Mouse (Mus musculus): ENCODE results near the gene Mcm3ap. TPM values are rescaled to one million over a fixed set of nuclear protein-coding genes. Genes with fewer than 3 reads are reported as not detected.

Gene Mcm3ap
- polyA plus RNA-seq (2015; fragmentation: Nextera tagmentation; extraction: Ambion mirVana), result 49.4 and 52.6 TPM in 2 replicates

DNA sequence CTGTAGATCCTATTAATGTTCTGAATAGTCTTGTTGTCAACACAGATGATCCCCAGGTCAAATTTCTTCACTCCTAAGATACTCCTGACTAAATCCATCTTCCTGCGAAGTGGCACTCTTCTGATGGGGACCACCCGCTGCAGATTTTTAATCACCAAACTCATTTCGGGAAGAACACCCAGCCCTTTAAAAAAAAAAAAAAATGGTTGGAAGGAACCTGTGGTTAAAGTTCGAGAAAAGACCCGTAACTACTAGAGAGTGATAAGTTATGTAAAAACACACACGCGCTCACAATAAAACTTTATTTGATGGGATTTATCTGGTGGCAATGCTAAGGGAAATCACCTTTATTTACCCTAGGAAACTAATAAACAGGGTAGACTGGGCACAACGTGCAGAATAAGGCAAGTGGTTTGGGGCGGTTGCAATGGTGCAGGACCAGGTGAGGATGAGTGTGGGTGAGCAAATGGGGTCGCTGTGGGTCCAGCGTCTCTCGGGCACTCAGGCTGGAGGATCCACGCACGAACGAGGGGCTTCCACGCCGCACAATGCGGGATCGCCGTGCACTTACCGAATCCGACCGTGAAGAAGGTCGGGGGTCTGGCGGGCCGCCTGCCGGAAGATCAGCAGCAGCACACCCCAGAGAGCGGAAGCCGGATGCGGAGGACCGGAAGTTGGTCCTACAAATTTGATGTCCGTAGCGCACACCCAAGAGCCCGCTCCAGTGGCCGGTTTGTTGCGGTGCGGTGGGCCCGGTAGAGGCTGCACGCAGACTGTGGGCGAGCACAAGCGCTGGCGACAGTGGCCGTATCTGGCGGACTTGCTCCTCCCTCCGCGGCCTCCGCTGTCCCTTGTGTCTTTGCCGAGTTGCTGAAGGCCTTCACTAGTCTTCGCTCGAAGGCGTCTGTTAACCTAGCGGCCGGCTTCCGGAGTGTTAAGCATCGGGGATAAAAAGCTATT, at the start of gene Mcm3ap, which contains the start of gene Ybey:
Gene Mcm3ap, plus strand, starts transcription at position 725 of the 960 bp plus-strand sequence.
Gene Ybey, minus strand, starts transcription at position 912 of the 960 bp plus-strand sequence.
- Histone ChIP-seq H3K27me3 (no peaks in the 10 kb centered on the region), H3K4me3 (replicated peaks) (peak within 1 kb of the TSS; percentile 87), H3K9ac (peak within 1 kb of the TSS; percentile 91), H3K4me1 (0 out of 2 replicates have a peak, but pooled peaks cover 13% of the 10 kb centered on the region), H3K9me3 (replicated peaks) (no peaks in the 10 kb centered on the region), H3K36me3 (peaks cover 27% of the 10 kb centered on the region), H3K27ac (replicated peaks) (peak within 1 kb of the TSS; percentile 83), H3K4me2 (replicated peaks) (peak within 1 kb of the TSS; percentile 49)
- ATAC-seq (ENCODE audit: insufficient number of reproducible peaks, low FRiP score, low TSS enrichment, low read depth), result peak; percentile 95
- WGBS, result 1% methylated on average over 55 of the region's 55 CpGs

DNA sequence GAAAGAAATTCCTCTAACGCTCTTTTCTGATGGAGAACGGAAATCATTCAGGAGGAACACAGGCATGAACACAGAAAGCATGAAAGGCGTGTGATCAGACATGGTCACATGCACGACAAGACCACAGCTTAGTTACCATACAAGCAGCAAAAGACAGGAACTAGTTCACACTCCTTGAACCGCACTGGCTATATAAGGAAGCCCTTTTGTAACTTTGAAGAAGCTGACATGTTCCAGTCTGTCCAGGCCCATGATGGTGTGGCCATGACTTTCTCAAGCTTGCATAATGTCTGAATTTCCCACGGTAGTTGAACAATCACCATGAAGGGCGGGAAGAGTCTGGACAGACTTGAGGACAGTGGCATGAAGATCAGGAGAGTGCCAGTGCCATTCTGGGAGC, 43.1 kb upstream of the Mcm3ap start:
- no peaks in the 10 kb centered on the region for H3K4me1 ChIP-seq
- no peak overlapping the region for H3K9ac ChIP-seq
- no peak overlapping the region for H3K4me3 ChIP-seq (replicated peaks)
- no peaks in the 10 kb centered on the region for H3K9me3 ChIP-seq (replicated peaks)
- ATAC-seq (ENCODE audit: insufficient number of reproducible peaks, low FRiP score, low TSS enrichment, low read depth), result no peak
- 95% methylated on average over 7 of the region's 7 CpGs for WGBS
- no peaks in the 10 kb centered on the region for H3K27me3 ChIP-seq
- peaks cover 96% of the 10 kb centered on the region for H3K36me3 ChIP-seq
- no peak overlapping the region for H3K4me2 ChIP-seq (replicated peaks)
- H3K27ac ChIP-seq (replicated peaks), result no peak overlapping the region

DNA sequence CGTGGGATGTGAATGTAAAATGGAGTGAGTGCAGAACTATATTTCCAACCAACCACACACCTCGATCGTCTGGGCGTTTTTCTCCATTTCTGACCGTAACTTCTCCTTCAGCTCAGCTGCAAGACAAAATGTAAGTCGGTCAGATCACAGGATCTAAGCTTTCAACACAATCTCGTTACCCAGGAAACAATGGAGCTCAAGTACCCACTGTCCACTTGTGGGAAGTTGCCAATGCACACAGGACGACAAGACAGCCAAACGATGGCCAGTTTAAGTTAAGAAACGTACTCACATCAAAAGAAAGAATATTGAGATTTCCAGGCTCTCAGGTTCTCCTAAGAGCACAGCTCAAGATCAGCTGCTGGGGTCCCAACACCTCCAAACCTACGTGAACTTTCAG, 34.8 kb upstream of the Mcm3ap start:
- H3K4me1 ChIP-seq, result no peaks in the 10 kb centered on the region
- H3K27me3 ChIP-seq, result no peaks in the 10 kb centered on the region
- 93% methylated on average over 11 of the region's 11 CpGs for WGBS

DNA sequence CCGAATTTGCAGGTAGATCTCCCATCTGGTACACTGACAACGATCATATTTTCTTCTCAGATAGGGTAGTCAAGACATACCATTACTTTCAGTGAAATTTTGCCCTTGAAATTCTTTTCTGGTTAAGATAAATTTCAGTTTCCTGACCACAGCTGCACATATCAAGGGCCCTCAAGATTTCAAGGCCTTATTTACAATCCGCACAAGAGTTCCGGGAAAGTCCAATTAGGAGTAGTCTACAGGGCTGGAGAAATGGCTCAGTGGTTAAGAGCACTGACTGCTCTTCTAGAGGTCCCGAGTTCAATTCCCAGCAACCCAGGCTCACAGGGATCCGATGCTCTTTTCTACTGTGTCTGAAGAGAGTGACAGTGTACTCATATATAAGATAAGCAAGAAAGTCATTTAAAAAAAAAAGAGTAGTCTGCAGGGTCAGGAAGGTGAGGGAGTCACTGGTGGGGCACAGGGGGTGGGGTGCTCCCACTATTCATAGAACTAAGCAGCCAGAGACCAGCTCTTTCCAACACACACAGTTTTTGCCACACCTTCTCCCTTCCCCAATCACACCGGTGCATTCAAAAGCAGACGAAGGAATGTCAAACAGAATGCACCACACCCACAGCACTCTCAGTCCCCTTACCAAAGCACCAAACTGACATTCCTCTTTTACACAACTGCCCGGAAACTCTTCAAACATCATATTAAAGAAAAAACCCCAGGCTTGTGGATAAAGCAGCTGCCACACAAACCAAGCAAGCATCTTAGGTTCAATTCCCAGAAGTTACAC, 29.4 kb upstream of the Mcm3ap start:
- H3K9ac ChIP-seq, result no peak overlapping the region
- peaks cover 51% of the 10 kb centered on the region for H3K36me3 ChIP-seq
- no peaks in the 10 kb centered on the region for H3K9me3 ChIP-seq (replicated peaks)
- H3K4me1 ChIP-seq, result peaks cover 17% of the 10 kb centered on the region
- WGBS, result 87% methylated on average over 9 of the region's 9 CpGs
- H3K4me2 ChIP-seq (replicated peaks), result no peak overlapping the region
- ATAC-seq (ENCODE audit: insufficient number of reproducible peaks, low FRiP score, low TSS enrichment, low read depth), result no peak
- H3K27ac ChIP-seq (replicated peaks), result no peak overlapping the region
- no peak overlapping the region for H3K4me3 ChIP-seq (replicated peaks)
- H3K27me3 ChIP-seq, result no peaks in the 10 kb centered on the region

More for the DNA sequence above, 34.8 kb upstream of the Mcm3ap start:
- H3K9ac ChIP-seq, result no peak overlapping the region
- no peak for ATAC-seq (ENCODE audit: insufficient number of reproducible peaks, low FRiP score, low TSS enrichment, low read depth)
- H3K9me3 ChIP-seq (replicated peaks), result no peaks in the 10 kb centered on the region
- no peak overlapping the region for H3K27ac ChIP-seq (replicated peaks)
- H3K4me3 ChIP-seq (replicated peaks), result no peak overlapping the region
- H3K4me2 ChIP-seq (replicated peaks), result no peak overlapping the region
- H3K36me3 ChIP-seq, result peaks cover 96% of the 10 kb centered on the region

DNA sequence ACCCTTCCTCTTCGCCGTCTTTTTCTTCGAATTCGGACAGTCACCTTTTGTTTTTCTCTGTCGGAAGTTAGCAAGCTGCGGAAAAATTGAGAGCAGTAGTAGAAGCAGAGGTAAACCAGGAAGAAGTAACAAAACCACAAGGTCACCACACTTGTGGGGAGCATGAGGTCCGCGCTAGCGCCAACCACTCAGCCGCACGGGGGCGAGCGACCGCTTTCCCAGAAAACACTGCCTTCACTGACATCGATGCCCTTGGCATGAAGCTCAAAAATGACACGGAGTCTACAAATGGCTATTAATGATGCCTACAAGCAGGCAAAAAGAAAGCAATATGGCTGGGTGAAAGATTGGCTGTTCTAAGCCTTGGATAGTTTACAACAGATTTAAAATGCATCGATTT, 28.4 kb upstream of the Mcm3ap start, which contains the start of gene AC141477.1:
Gene AC141477.1, minus strand, starts transcription at position 164 of the 400 bp plus-strand sequence.
- 0 out of 2 replicates have a peak within 1 kb of the TSS, but pooled peaks have one; percentile 73 for H3K9ac ChIP-seq
- no peaks in the 10 kb centered on the region for H3K9me3 ChIP-seq (replicated peaks)
- WGBS, result 95% methylated on average over 17 of the region's 17 CpGs
- H3K36me3 ChIP-seq, result peaks cover 41% of the 10 kb centered on the region
- peak within 1 kb of the TSS; percentile 82; the same call in 1 of the 2 replicates for H3K4me2 ChIP-seq (replicated peaks)
- no peak for ATAC-seq (ENCODE audit: insufficient number of reproducible peaks, low FRiP score, low TSS enrichment, low read depth)
- H3K27ac ChIP-seq (replicated peaks), result no peak within 1 kb of the TSS
- 0 out of 2 replicates have a peak within 1 kb of the TSS, but pooled peaks have one; percentile 79 for H3K4me3 ChIP-seq (replicated peaks)
- H3K27me3 ChIP-seq, result no peaks in the 10 kb centered on the region
- H3K4me1 ChIP-seq, result peaks cover 17% of the 10 kb centered on the region

DNA sequence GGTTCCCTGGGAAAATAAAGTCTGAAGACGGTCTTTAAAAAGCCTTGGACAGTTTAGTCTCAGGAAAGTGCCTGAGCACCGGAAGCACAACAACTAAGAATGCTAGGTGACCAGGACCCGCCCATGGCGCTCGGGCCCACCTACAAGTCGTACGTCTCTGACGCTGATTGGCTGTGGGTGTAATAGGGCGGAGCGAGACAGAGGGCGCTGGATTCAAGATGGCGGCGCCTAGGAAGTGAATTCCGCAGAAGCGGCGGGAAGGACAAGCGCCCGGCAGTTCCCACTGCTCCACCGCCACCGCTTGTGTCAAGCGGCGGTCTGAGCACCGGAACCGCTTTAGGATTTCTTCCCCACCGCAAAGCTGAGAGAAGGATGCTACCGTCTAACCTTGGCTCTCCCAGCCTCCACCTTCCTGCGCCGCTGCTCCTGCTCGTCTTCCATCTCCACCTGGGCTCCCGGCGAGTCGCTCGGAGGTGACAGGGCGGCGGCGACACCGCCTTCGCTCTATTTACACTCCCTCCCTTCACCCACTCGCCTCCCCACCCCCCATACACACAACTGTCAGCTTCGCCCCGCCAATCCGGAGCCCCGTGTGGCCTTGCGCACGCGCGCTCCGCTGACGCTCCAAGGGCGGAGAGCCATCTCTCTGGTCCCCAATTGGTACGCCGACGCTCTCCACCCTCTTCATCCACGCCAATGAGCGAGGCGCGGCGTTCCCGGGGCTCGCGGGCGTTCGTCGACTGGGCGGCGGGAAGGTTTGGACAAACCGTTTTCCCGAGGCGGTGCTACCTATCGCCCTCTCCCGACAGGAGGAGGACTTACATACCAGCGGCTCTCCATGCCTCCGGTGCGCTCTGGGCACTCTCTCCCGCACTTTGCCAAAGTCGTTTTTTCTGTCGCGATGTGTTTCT, 26.3 kb upstream of the Mcm3ap start, which contains the start of gene Pcnt:
Gene Pcnt, minus strand, starts transcription at position 609 of the 911 bp plus-strand sequence.
- H3K4me2 ChIP-seq (replicated peaks), result peak within 1 kb of the TSS; percentile 82
- H3K27ac ChIP-seq (replicated peaks), result peak within 1 kb of the TSS; percentile 97
- peak within 1 kb of the TSS; percentile 79 for H3K4me3 ChIP-seq (replicated peaks)
- H3K9ac ChIP-seq, result peak within 1 kb of the TSS; percentile 73
- H3K9me3 ChIP-seq (replicated peaks), result no peaks in the 10 kb centered on the region
- peak; percentile 99 for ATAC-seq (ENCODE audit: insufficient number of reproducible peaks, low FRiP score, low TSS enrichment, low read depth)
- H3K4me1 ChIP-seq, result peaks cover 17% of the 10 kb centered on the region
- H3K27me3 ChIP-seq, result no peaks in the 10 kb centered on the region
- H3K36me3 ChIP-seq, result peaks cover 20% of the 10 kb centered on the region
- under 1% methylated on average over 78 of the region's 78 CpGs for WGBS

DNA sequence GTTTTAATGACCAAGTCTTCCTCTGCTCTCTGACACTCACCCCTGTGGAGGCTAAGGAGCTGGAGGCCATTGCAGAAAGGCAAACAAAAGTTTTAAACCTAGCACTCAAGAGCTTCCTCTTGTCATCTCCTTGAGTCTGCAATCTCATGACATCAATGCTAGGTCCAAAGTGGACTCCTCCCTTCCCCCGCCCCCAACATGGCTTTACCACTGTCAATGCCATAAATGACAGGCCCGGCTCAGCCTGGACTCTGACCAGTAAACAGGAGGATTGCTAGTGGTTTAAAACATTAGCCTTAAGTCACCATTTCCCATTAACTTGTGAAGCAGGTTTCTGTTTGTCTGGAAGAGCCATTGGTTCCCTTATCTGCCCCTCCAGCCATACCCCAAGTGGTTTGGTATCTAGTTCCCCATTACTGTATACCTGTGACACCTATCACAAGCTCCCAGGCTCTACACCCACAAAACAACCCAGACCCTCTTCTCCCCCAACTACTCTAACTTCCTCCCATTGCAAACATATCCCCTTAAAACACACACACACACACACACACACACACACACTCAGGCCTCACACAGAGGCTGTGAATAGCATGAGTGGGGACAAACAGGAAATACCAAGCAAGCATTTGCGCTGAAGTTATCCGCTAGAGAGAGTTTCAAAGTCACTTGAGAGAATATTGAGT, 22.6 kb upstream of the Mcm3ap start:
- no peak overlapping the region for H3K4me3 ChIP-seq (replicated peaks)
- H3K4me1 ChIP-seq, result peaks cover 20% of the 10 kb centered on the region
- WGBS, result 72% methylated on average over 4 of the region's 4 CpGs
- no peak overlapping the region for H3K9ac ChIP-seq
- no peaks in the 10 kb centered on the region for H3K9me3 ChIP-seq (replicated peaks)
- no peaks in the 10 kb centered on the region for H3K36me3 ChIP-seq
- ATAC-seq (ENCODE audit: insufficient number of reproducible peaks, low FRiP score, low TSS enrichment, low read depth), result no peak
- no peak overlapping the region for H3K4me2 ChIP-seq (replicated peaks)
- no peaks in the 10 kb centered on the region for H3K27me3 ChIP-seq
- no peak overlapping the region for H3K27ac ChIP-seq (replicated peaks)

DNA sequence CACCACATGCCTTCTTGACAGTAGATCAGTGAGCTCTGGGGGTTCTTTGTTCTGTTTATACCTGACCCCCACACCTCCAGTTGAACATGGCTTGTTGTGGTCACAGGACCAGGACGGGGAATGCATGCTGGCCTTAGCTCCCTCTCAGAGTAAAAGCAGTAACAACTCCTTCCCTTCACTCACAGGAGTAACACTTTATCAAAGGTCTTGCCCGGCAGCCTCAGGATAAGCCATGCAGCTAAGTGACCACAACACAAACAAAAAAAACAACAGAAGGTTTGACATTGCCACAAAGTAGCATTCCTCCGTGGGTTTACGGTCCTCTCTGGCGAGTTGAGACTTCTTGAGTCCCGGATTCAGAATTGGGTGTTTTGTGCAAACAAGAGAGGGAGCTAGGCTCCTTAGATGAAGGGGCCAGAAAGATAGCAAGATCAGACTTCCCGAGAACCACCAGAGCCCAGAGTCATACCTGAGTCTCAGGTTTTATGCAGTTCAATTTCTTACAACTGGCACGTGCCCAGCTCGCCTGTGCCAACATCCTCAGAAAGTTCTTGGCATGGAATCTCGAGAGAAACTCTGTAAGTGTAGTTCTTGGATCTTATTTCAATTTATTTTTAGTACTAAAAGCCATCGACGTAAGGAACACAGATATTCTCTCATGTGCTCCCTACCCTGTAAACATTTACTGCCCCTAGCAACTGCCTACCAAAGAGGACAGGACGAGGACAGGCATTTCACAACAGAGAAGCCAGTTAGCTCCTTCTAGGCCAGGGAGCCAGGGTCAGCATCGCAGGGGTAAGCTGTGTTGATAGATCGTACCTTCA, 21.1 kb upstream of the Mcm3ap start:
- Histone ChIP-seq H3K27me3 (no peaks in the 10 kb centered on the region), H3K4me1 (peaks cover 13% of the 10 kb centered on the region), H3K9me3 (replicated peaks) (no peaks in the 10 kb centered on the region), H3K27ac (replicated peaks) (no peak overlapping the region; the same call in 1 of the 2 replicates), H3K4me2 (replicated peaks) (no peak overlapping the region), H3K9ac (no peak overlapping the region), H3K36me3 (no peaks in the 10 kb centered on the region), H3K4me3 (replicated peaks) (no peak overlapping the region)
- 68% methylated on average over 15 of the region's 15 CpGs for WGBS
- ATAC-seq (ENCODE audit: insufficient number of reproducible peaks, low FRiP score, low TSS enrichment, low read depth), result no peak

DNA sequence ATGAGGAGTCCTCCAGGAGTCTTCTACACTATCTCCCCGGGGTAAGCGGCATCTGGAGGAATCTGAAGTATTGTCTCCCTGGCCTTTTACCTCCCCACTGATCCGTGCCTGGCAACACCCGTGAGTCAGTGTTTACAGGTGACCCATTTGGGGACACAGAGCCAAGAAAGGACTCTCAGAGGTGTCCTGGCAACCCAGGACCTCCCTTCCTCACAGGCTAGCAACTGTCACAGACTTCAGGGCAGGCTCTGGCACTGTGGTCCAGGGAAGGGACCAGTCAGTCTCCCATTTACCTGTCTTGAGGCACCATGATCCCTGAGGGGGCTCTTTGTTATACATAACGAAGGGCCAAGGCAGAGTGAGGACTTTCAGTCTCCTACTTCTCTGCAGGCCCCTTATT, 19.9 kb upstream of the Mcm3ap start, which contains the start of gene 2610028H24Rik:
Gene 2610028H24Rik, plus strand, starts transcription at position 231 of the 400 bp plus-strand sequence.
- Histone ChIP-seq H3K4me1 (peaks cover 5% of the 10 kb centered on the region), H3K4me2 (replicated peaks) (no peak within 1 kb of the TSS), H3K27me3 (no peaks in the 10 kb centered on the region), H3K9me3 (replicated peaks) (no peaks in the 10 kb centered on the region), H3K4me3 (replicated peaks) (no peak within 1 kb of the TSS), H3K36me3 (no peaks in the 10 kb centered on the region), H3K27ac (replicated peaks) (no peak within 1 kb of the TSS; the same call in 1 of the 2 replicates), H3K9ac (no peak within 1 kb of the TSS)
- ATAC-seq (ENCODE audit: insufficient number of reproducible peaks, low FRiP score, low TSS enrichment, low read depth), result no peak
- WGBS, result 61% methylated on average over 5 of the region's 5 CpGs

Measured in embryonic facial prominence, embryonic 15.5 days (tissue).